Mouse (Mus musculus): ENCODE results near the gene N4bp1.

- TF ChIP-seq POLR2A (IDR thresholded peaks at IDR 0.05; ENCODE audit: insufficient read length, low read depth): no peak
- TF ChIP-seq MYOG (IDR thresholded peaks at IDR 0.05; ENCODE audit: control insufficient read depth in 1 of 3, insufficient read depth in 1 of 3, insufficient read length in 2 of 3, low read depth in 2 of 3): no peak
These were observed 991 bp downstream of the N4bp1 start for GRCm38 (mm10) chr8:86884067-86884466.

All from myocyte (in vitro differentiated cells).